Mouse (Mus musculus): Measurements from ENCODE around the gene Smoc2. TPM values are rescaled to one million over a fixed set of nuclear protein-coding genes. Genes with fewer than 3 reads are reported as not detected.
A peak's percentile ranks its signal among the peaks of the same experiment; 100 is the strongest.

Gene Smoc2
- total and polyA plus RNA-seq, 2 experiments from 2014 or later = 8.6 to 10.4 TPM

GRCm38 (mm10) chr17:14300361-14300760 lies 21.1 kb downstream of the Smoc2 start:
- no peak for ATAC-seq
- Histone ChIP-seq H3K36me3 (ENCODE audit: insufficient read depth, low read length) (no peaks in the 10 kb centered on the region), H3K27ac (no peak overlapping the region), H3K9ac (replicated peaks; ENCODE audit: low read length) (no peak overlapping the region), H3K9me3 (ENCODE audit: low read length) (no peaks in the 10 kb centered on the region), H3K27me3 (ENCODE audit: insufficient read depth, low read length) (no peaks in the 10 kb centered on the region), H3K4me2 (ENCODE audit: low read depth, low read length) (no peak overlapping the region), H3K4me3 (ENCODE audit: low read length) (no peak overlapping the region), H3K4me1 (ENCODE audit: insufficient read depth, low read length) (no peaks in the 10 kb centered on the region)
- 87% methylated on average over 5 of the region's 5 CpGs for WGBS
- no peak for DNase-seq (ENCODE audit: low spot score)
- no peak for TF ChIP-seq CTCF (IDR thresholded peaks at IDR 0.05; ENCODE audit: low read depth)

DNA sequence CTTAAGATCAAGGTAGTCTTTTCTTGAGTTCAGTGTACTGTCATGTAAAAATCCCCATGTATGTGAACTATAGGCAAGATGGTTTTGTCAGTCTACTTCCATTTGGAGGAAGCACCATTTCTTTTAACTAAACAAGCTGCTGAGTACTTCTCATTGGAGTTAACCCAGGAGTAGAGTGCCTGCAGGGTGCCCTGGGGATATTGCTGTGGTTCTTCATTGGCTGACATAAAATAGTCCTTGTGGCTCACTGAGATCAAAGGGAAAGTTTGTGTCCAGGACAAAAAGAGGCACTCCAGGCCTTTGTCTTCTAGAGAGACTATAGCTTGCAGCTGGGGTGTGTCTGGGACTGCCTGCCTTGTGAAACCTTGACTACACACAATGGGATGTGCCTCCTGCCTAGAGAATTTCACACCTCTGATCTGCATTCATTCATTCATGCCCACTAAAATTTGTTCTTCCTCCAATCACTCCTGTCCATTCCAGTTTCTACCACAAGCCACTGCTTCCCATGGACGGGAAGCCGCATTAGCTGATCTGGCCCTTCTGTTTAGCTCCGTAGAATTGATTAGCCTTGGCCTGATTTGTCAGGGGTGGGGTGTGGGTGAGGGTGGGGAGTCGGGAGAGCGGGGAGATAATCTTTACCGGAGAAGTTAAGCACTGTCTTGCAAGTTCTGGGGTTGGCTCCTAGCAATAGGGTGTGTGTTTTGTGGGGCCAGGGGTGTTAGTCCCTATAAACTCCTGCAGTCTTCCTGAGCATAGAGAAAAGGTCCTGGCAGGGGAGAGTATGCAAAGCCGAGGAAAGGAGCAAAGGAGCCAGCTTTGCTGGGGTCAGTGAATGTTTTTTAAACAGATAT lies 22.4 kb downstream of the Smoc2 start:
- Histone ChIP-seq H3K4me1 (ENCODE audit: insufficient read depth, low read length) (no peaks in the 10 kb centered on the region), H3K27me3 (ENCODE audit: insufficient read depth, low read length) (no peaks in the 10 kb centered on the region), H3K9ac (replicated peaks; ENCODE audit: low read length) (no peak overlapping the region), H3K4me3 (ENCODE audit: low read length) (no peak overlapping the region), H3K36me3 (ENCODE audit: insufficient read depth, low read length) (no peaks in the 10 kb centered on the region), H3K4me2 (ENCODE audit: low read depth, low read length) (no peak overlapping the region), H3K27ac (no peak overlapping the region), H3K9me3 (ENCODE audit: low read length) (no peaks in the 10 kb centered on the region)
- 17% methylated on average over 7 of the region's 7 CpGs for WGBS
- TF ChIP-seq CTCF (IDR thresholded peaks at IDR 0.05; ENCODE audit: low read depth) = no peak
- DNase-seq (ENCODE audit: low spot score) (no peak), ATAC-seq (no peak)

- H3K36me3 ChIP-seq (ENCODE audit: insufficient read depth, low read length) = no peaks in the 10 kb centered on the region
- DNase-seq (ENCODE audit: low spot score) (peak; percentile 53), ATAC-seq (peak; percentile 74)
- H3K27ac ChIP-seq = no peak overlapping the region
- no peak overlapping the region for H3K4me2 ChIP-seq (ENCODE audit: low read depth, low read length)
- TF ChIP-seq CTCF (IDR thresholded peaks at IDR 0.05; ENCODE audit: low read depth) = peak; percentile 30
- H3K9ac ChIP-seq (replicated peaks; ENCODE audit: low read length) = no peak overlapping the region
- WGBS = 20% methylated on average over 6 of the region's 6 CpGs
- H3K9me3 ChIP-seq (ENCODE audit: low read length) = no peaks in the 10 kb centered on the region
- H3K27me3 ChIP-seq (ENCODE audit: insufficient read depth, low read length) = no peaks in the 10 kb centered on the region
- no peaks in the 10 kb centered on the region for H3K4me1 ChIP-seq (ENCODE audit: insufficient read depth, low read length)
- no peak overlapping the region for H3K4me3 ChIP-seq (ENCODE audit: low read length)
Measured at GRCm38 (mm10) chr17:14302356-14302755, 23.1 kb downstream of the Smoc2 start.

DNA sequence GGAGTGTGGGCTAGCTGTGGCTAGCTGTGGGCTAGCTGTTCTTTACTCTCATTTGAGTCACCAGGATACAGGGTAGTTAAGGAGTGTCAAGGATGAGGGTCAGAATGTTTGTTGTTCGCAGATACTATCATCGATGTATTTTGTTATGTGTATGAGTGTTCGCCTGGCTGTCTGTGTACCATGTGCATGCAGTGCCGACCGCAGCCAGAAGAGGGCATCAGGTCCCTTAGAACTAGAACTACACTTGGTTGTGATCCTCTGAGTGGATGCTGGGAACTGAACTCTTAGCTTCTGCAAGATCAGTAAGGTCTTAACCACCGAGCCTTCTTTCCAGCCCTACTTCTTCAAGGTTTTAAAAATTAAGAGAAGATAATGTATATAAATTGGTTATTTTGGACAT lies 24.4 kb downstream of the Smoc2 start:
- Histone ChIP-seq H3K9me3 (ENCODE audit: low read length) (no peaks in the 10 kb centered on the region), H3K36me3 (ENCODE audit: insufficient read depth, low read length) (no peaks in the 10 kb centered on the region), H3K4me3 (ENCODE audit: low read length) (no peak overlapping the region), H3K9ac (replicated peaks; ENCODE audit: low read length) (no peak overlapping the region), H3K4me1 (ENCODE audit: insufficient read depth, low read length) (no peaks in the 10 kb centered on the region), H3K4me2 (ENCODE audit: low read depth, low read length) (no peak overlapping the region), H3K27me3 (ENCODE audit: insufficient read depth, low read length) (no peaks in the 10 kb centered on the region), H3K27ac (no peak overlapping the region)
- ATAC-seq (no peak), DNase-seq (ENCODE audit: low spot score) (no peak)
- peak; percentile 37; the same call in 1 of the 2 replicates for TF ChIP-seq CTCF (IDR thresholded peaks at IDR 0.05; ENCODE audit: low read depth)
- over 99% methylated on average over 6 of the region's 6 CpGs for WGBS

GRCm38 (mm10) chr17:14309884-14310283 lies 30.6 kb downstream of the Smoc2 start:
- Histone ChIP-seq H3K9me3 (ENCODE audit: low read length) (no peaks in the 10 kb centered on the region), H3K4me1 (ENCODE audit: insufficient read depth, low read length) (no peaks in the 10 kb centered on the region), H3K4me2 (ENCODE audit: low read depth, low read length) (no peak overlapping the region), H3K27ac (no peak overlapping the region), H3K4me3 (ENCODE audit: low read length) (no peak overlapping the region), H3K9ac (replicated peaks; ENCODE audit: low read length) (no peak overlapping the region), H3K36me3 (ENCODE audit: insufficient read depth, low read length) (no peaks in the 10 kb centered on the region), H3K27me3 (ENCODE audit: insufficient read depth, low read length) (no peaks in the 10 kb centered on the region)
- no peak for TF ChIP-seq CTCF (IDR thresholded peaks at IDR 0.05; ENCODE audit: low read depth)
- DNase-seq (ENCODE audit: low spot score) (no peak), ATAC-seq (no peak)
- WGBS = 91% methylated on average over 3 of the region's 3 CpGs

DNA sequence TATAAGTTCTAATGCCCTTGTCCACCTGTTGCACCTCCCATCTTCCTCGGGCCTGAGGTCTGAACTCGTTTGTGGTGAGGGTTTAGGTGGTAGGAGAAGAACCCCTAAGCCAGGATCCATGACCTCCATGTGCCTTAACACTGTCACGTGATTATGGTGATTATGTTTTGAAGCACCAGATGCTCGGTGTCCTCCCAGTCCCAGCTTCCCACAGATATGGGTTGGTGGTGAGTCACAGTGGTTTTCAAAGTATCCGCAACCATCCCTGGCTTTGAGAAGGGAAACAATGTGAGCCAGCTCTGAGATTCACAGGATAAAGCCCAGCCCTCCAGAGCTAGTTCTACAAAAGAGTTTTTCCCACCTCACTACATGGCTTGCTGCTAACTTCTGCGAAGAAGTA lies 33.1 kb downstream of the Smoc2 start:
- no peaks in the 10 kb centered on the region for H3K4me1 ChIP-seq (ENCODE audit: insufficient read depth, low read length)
- no peaks in the 10 kb centered on the region for H3K36me3 ChIP-seq (ENCODE audit: insufficient read depth, low read length)
- H3K4me3 ChIP-seq (ENCODE audit: low read length) = no peak overlapping the region
- no peak overlapping the region for H3K4me2 ChIP-seq (ENCODE audit: low read depth, low read length)
- H3K27me3 ChIP-seq (ENCODE audit: insufficient read depth, low read length) = no peaks in the 10 kb centered on the region
- 89% methylated on average over 6 of the region's 6 CpGs for WGBS
- no peaks in the 10 kb centered on the region for H3K9me3 ChIP-seq (ENCODE audit: low read length)
- DNase-seq (ENCODE audit: low spot score) (no peak), ATAC-seq (no peak)
- H3K27ac ChIP-seq = no peak overlapping the region
- no peak overlapping the region for H3K9ac ChIP-seq (replicated peaks; ENCODE audit: low read length)
- TF ChIP-seq CTCF (IDR thresholded peaks at IDR 0.05; ENCODE audit: low read depth) = no peak

GRCm38 (mm10) chr17:14314308-14314707 lies 35.0 kb downstream of the Smoc2 start:
- no peak for TF ChIP-seq CTCF (IDR thresholded peaks at IDR 0.05; ENCODE audit: low read depth)
- Histone ChIP-seq H3K4me3 (ENCODE audit: low read length) (no peak overlapping the region), H3K36me3 (ENCODE audit: insufficient read depth, low read length) (no peaks in the 10 kb centered on the region)

More at GRCm38 (mm10) chr17:14314308-14314707, 35.0 kb downstream of the Smoc2 start:
- Histone ChIP-seq H3K9me3 (ENCODE audit: low read length) (no peaks in the 10 kb centered on the region), H3K27me3 (ENCODE audit: insufficient read depth, low read length) (no peaks in the 10 kb centered on the region), H3K9ac (replicated peaks; ENCODE audit: low read length) (no peak overlapping the region), H3K4me1 (ENCODE audit: insufficient read depth, low read length) (no peaks in the 10 kb centered on the region), H3K27ac (no peak overlapping the region), H3K4me2 (ENCODE audit: low read depth, low read length) (no peak overlapping the region)
- DNase-seq (ENCODE audit: low spot score) = no peak
- ATAC-seq = no peak
- WGBS = 88% methylated on average over 1 of the region's 1 CpGs
